Mouse (Mus musculus) liver, embryonic 14 days (tissue): Measurements from ENCODE around the gene Gm10944. TPM values are rescaled to one million over a fixed set of nuclear protein-coding genes. Genes with fewer than 3 reads are reported as not detected.

Experiments used
- polyA plus RNA-seq: library from polyadenylated mRNA; depleted of rRNA; stranded (reverse); fragments of >200 nt; gene quantifications from 2 replicates; pipeline ENCODE4 v1.2.3, GENCODE M21; 2012; rRNA removed

The Gm10944 gene
- not detected in 2 replicates for polyA plus RNA-seq

GRCm38 (mm10) chr10:10681048-10681447 is at the start of gene Gm10944:
Gene Gm10944, plus strand, starts transcription at chr10:10681348.

Other genes with a start within 250 kb of the Gm10944 start
- 0.43 and 0.77 TPM in 2 replicates for gene Adgb, start 209.0 kb upstream of the Gm10944 start, polyA plus RNA-seq
- 8.0 and 10.1 TPM in 2 replicates for gene Rab32, start 123.1 kb upstream of the Gm10944 start, polyA plus RNA-seq